Mouse (Mus musculus): ENCODE results near the gene Olfr586.

Olfr586 gene

GRCm38 (mm10) chr7:103125538-103125937 is at the start of gene Olfr586:
Gene Olfr586 (minus strand): TSS chr7:103125638.
- no peak for DNase-seq (ENCODE audit: low read depth, low spot score)

- DNase-seq (ENCODE audit: low read depth, low spot score): no peak
Observed at GRCm38 (mm10) chr7:103169697-103170096, 44.3 kb upstream of the Olfr586 start.

GRCm38 (mm10) chr7:103156256-103156655 is 30.8 kb upstream of the Olfr586 start, which contains the start of gene Olfr589:
Gene Olfr589 (minus strand): TSS chr7:103156356.
- no peak for DNase-seq (ENCODE audit: low read depth, low spot score)

- no peak for DNase-seq (ENCODE audit: low read depth, low spot score)
Observed at GRCm38 (mm10) chr7:103140579-103140978, 15.1 kb upstream of the Olfr586 start, which contains the start of gene Olfr588-ps1. Gene Olfr588-ps1 (plus strand): TSS chr7:103140879.

- no peak for DNase-seq (ENCODE audit: low read depth, low spot score)
Observed at GRCm38 (mm10) chr7:103119406-103119805, 6.0 kb downstream of the Olfr586 start.

GRCm38 (mm10) chr7:103097420-103097819 is 28.0 kb downstream of the Olfr586 start, which contains the start of gene Olfr585:
Gene Olfr585 (plus strand): TSS chr7:103097720.
- no peak for DNase-seq (ENCODE audit: low read depth, low spot score)

GRCm38 (mm10) chr7:103081585-103081984 is 43.9 kb downstream of the Olfr586 start, which contains the start of gene Olfr584:
Gene Olfr584 (plus strand): TSS chr7:103081885.
- DNase-seq (ENCODE audit: low read depth, low spot score): no peak

All from telencephalon, adult 2 months (tissue).